Mouse (Mus musculus) liver, postnatal 0 days (tissue): ENCODE results near the gene Ptprd. TPM values are rescaled to one million over a fixed set of nuclear protein-coding genes. Genes with fewer than 3 reads are reported as not detected.

Source experiments
- ATAC-seq: fragments of 200-750 bp; cut with Nextera tagmentation; 2 replicates; pipeline ENCODE4 v1.8.0; 2017; ENCODE audit warnings: mild to moderate bottlenecking, moderate library complexity
- DNase-seq: peaks from one replicate; pipeline ENCODE4 v3.0.0-alpha.2; 2016
- H3K27ac ChIP-seq: fragments of 300-500 bp; sonication (generic); 2 replicates; pipeline ENCODE4 v1.5.1; 2014; ENCODE audit warnings: antibody characterized with exemption, moderate library complexity, mild to moderate bottlenecking, low read depth
- H3K27me3 ChIP-seq: fragments of 300-500 bp; sonication (generic); 2 replicates; pipeline ENCODE4 v1.6.1; 2014; ENCODE audit warnings: low read length, control low read depth, mixed read lengths; ENCODE audit not compliant: insufficient read depth
- H3K36me3 ChIP-seq: fragments of 300-500 bp; sonication (generic); replicated peaks from 2 replicates; pipeline ENCODE4 v1.6.1; 2014; ENCODE audit warnings: mild to moderate bottlenecking, control low read depth, low read length, moderate library complexity, mixed read lengths; ENCODE audit not compliant: insufficient read depth
- H3K4me1 ChIP-seq: fragments of 300-500 bp; sonication (generic); 2 replicates; pipeline ENCODE4 v1.6.1; 2014; ENCODE audit warnings: antibody characterized with exemption, mild to moderate bottlenecking, control low read depth; ENCODE audit not compliant: insufficient read depth
- H3K4me2 ChIP-seq: fragments of 300-500 bp; sonication (generic); 2 replicates; pipeline ENCODE4 v1.6.1; 2014; ENCODE audit warnings: low read depth, mild to moderate bottlenecking, low read length, moderate library complexity, mixed read lengths
- H3K4me3 ChIP-seq: fragments of 300-500 bp; sonication (generic); 2 replicates; pipeline ENCODE4 v1.5.1; 2014; ENCODE audit warnings: low read depth, low read length
- H3K9ac ChIP-seq: fragments of 300-500 bp; sonication (generic); replicated peaks from 2 replicates; pipeline ENCODE4 v1.6.1; 2014; ENCODE audit warnings: mild to moderate bottlenecking, moderate library complexity
- H3K9me3 ChIP-seq: fragments of 300-500 bp; sonication (generic); 2 replicates; pipeline ENCODE4 v1.6.1; 2016; ENCODE audit warnings: mild to moderate bottlenecking, control low read depth, low read length, mixed read lengths
- CTCF ChIP-seq: sonication (generic); IDR thresholded peaks from 2 replicates; pipeline ENCODE4 v1.5.1; 2016; ENCODE audit warnings: antibody characterized with exemption, low read depth
- EP300 ChIP-seq: IDR thresholded peaks from 2 replicates; pipeline ENCODE4 v1.6.1; 2016; ENCODE audit warnings: antibody characterized with exemption, low read depth, mild to moderate bottlenecking
- WGBS: fragments of 180-500 bp; shearing (Covaris S2); extraction: QIAGEN DNeasy Blood & Tissue Kit; methylation state at CpG from one replicate; pipeline ENCODE4 v1.1.7; 2014; ENCODE audit not compliant: insufficient replicate concordance; 5-methylcytosine and 5-hydroxymethylcytosine counted together
- polyA plus RNA-seq: library from polyadenylated mRNA; unstranded; fragments of >200 nt; fragmentation: Nextera tagmentation; extraction: Ambion mirVana; gene quantifications from 2 replicates; pipeline ENCODE4 v1.2.1, GENCODE M21; 2015

Gene Ptprd
- polyA plus RNA-seq, 1 experiment from 2014 or later, result 9.3 TPM

GRCm38 (mm10) chr4:76387887-76388286 is 1823.9 kb downstream of the Ptprd start:
- ATAC-seq, result no peak
- Histone ChIP-seq H3K4me3 (no peak overlapping the region), H3K27ac (no peak overlapping the region), H3K36me3 (no peaks in the 10 kb centered on the region), H3K4me1 (no peaks in the 10 kb centered on the region), H3K4me2 (no peak overlapping the region), H3K9me3 (no peaks in the 10 kb centered on the region), H3K27me3 (no peaks in the 10 kb centered on the region), H3K9ac (no peak overlapping the region)
- 83% methylated on average over 5 of the region's 5 CpGs for WGBS
- TF ChIP-seq EP300, result no peak
- TF ChIP-seq CTCF, result no peak
- DNase-seq, result no peak

DNA sequence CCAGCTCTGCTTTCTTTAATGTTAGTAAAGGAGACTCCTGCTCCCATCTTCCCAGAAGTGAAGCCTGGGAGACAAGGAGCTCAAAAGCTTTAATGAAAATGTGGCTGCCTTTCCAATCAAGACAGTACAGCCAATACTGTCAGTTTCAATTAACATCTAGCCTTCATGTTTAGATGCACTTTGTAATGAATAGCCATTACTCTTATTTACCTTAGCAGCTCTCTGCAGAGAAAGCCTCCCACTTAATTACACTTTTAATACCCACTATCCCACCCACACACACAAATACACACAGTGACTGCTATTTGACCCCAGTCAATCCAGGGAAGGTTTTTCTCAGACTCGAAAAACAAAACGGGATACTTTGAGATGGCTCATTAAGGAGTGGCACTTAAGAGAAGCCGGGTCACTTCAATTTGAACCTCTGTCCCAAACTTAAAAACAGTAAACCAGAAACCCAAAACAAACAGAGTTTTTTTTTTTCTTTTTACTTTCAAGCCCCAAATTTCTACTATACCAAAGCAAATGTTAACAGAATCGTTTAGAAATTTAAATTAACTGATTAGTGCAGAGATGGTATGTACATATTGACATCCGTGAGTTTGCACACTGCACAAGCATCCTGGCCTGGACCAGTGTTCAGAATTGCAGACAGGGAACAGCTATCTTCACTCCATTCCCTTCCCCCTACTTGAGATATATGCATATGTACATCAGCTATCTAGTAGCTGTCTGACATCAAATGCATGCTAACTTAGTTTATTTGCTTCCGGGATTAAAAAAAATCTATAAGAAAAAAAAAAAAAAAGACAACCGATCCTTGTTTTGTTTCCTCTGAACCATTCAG is 1824.6 kb downstream of the Ptprd start:
- H3K4me1 ChIP-seq, result no peaks in the 10 kb centered on the region
- H3K27ac ChIP-seq, result no peak overlapping the region
- H3K27me3 ChIP-seq, result no peaks in the 10 kb centered on the region
- no peak overlapping the region for H3K4me3 ChIP-seq
- no peak overlapping the region for H3K9ac ChIP-seq
- no peaks in the 10 kb centered on the region for H3K9me3 ChIP-seq
- ATAC-seq (no peak), DNase-seq (no peak)
- no peaks in the 10 kb centered on the region for H3K36me3 ChIP-seq
- 58% methylated on average over 7 of the region's 7 CpGs for WGBS
- no peak overlapping the region for H3K4me2 ChIP-seq
- TF ChIP-seq CTCF (no peak), EP300 (no peak)

DNA sequence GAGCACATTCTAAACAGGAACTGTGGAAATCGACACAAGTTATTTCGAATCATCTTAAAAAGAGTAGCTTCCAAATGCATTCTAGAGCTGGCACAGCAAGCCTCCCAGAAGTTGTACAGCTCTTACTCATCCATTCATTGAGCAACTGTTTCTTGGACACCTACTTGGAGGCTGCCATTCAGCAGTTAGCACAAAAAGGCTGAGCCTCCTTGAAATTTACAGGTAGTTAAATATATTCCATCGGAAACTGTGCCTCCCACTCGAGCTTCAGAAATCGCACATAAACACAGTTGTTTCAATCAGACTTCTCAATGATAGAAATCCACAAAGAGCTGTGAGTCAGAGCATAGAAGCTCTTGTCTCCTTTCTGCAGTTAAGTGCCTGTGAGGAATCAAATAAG is 1825.9 kb downstream of the Ptprd start:
- H3K36me3 ChIP-seq, result no peaks in the 10 kb centered on the region
- TF ChIP-seq CTCF (no peak), EP300 (no peak)
- 82% methylated on average over 5 of the region's 5 CpGs for whole genome bisulfite sequencing
- no peak overlapping the region for H3K27ac ChIP-seq
- no peak overlapping the region for H3K9ac ChIP-seq
- no peaks in the 10 kb centered on the region for H3K4me1 ChIP-seq
- H3K4me2 ChIP-seq, result no peak overlapping the region
- no peak overlapping the region for H3K4me3 ChIP-seq
- DNase-seq (no peak), ATAC-seq (no peak)
- no peaks in the 10 kb centered on the region for H3K27me3 ChIP-seq
- H3K9me3 ChIP-seq, result no peaks in the 10 kb centered on the region

DNA sequence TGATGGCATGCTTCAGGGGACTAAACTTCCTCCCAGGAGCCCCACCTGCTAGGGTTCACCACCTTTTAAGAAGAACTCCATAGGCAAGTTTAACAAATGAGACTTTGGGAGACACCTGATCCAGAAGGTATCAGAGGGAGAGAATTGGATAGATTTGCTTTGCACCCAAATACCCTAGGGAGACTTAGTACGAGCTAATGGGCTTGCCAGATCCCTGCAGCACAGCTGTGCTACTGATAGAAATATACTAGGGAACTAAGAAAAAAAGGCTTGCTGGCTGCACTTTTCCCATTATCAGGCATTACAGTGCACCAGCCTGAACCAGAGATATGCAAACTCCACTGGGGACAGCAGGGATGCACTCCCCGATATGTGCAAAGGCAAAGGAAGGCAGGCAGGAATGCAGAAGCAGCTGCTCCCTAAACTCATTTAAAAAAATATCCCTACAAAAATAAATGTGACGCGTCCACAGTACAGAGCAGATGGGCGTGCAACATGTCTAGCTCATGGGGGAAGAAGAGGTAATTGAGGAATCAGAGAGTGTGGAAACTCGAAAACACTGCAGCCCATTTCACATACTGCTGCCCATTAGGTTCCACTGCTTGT is 1831.3 kb downstream of the Ptprd start:
- Histone ChIP-seq H3K4me2 (no peak overlapping the region), H3K27ac (no peak overlapping the region), H3K36me3 (no peaks in the 10 kb centered on the region), H3K9ac (no peak overlapping the region), H3K4me3 (no peak overlapping the region), H3K4me1 (no peaks in the 10 kb centered on the region), H3K9me3 (no peaks in the 10 kb centered on the region), H3K27me3 (no peaks in the 10 kb centered on the region)
- no peak for DNase-seq
- 80% methylated on average over 6 of the region's 6 CpGs for WGBS
- no peak for ATAC-seq
- TF ChIP-seq EP300 (no peak), CTCF (no peak)

GRCm38 (mm10) chr4:76370041-76370880 is 1841.5 kb downstream of the Ptprd start:
- TF ChIP-seq CTCF, result no peak
- no peak for TF ChIP-seq EP300
- Histone ChIP-seq H3K4me2 (no peak overlapping the region), H3K9me3 (no peaks in the 10 kb centered on the region), H3K4me3 (no peak overlapping the region), H3K4me1 (0 out of 2 replicates have a peak, but pooled peaks cover 4% of the 10 kb centered on the region), H3K27me3 (no peaks in the 10 kb centered on the region), H3K9ac (no peak overlapping the region), H3K36me3 (no peaks in the 10 kb centered on the region), H3K27ac (no peak overlapping the region)
- WGBS, result 65% methylated on average over 4 of the region's 4 CpGs
- no peak for ATAC-seq
- no peak for DNase-seq

GRCm38 (mm10) chr4:76369101-76369500 is 1842.7 kb downstream of the Ptprd start:
- no peak for DNase-seq
- 66% methylated on average over 3 of the region's 3 CpGs for WGBS
- 0 out of 2 replicates have a peak, but pooled peaks cover 4% of the 10 kb centered on the region for H3K4me1 ChIP-seq
- no peak for ATAC-seq
- H3K9ac ChIP-seq, result no peak overlapping the region
- no peaks in the 10 kb centered on the region for H3K9me3 ChIP-seq
- H3K36me3 ChIP-seq, result no peaks in the 10 kb centered on the region
- H3K27me3 ChIP-seq, result no peaks in the 10 kb centered on the region
- H3K4me2 ChIP-seq, result no peak overlapping the region
- no peak overlapping the region for H3K27ac ChIP-seq
- no peak overlapping the region for H3K4me3 ChIP-seq
- no peak for TF ChIP-seq EP300
- no peak for TF ChIP-seq CTCF
